Mouse (Mus musculus): ENCODE results near the gene Cit. TPM values are rescaled to one million over a fixed set of nuclear protein-coding genes. Genes with fewer than 3 reads are reported as not detected.
A peak's percentile ranks its signal among the peaks of the same experiment; 100 is the strongest.

Gene Cit
- polyA plus RNA-seq, 1 experiment from 2014 or later, result 21.1 TPM

- Histone ChIP-seq H3K9ac (replicated peaks) (no peak overlapping the region), H3K4me1 (replicated peaks) (no peaks in the 10 kb centered on the region), H3K36me3 (peaks cover 77% of the 10 kb centered on the region), H3K4me2 (replicated peaks) (no peak overlapping the region), H3K4me3 (replicated peaks) (no peak overlapping the region), H3K27ac (no peak overlapping the region), H3K9me3 (no peaks in the 10 kb centered on the region), H3K27me3 (no peaks in the 10 kb centered on the region)
- 95% methylated on average over 14 of the region's 14 CpGs for WGBS
- no peak for ATAC-seq
These were observed 109.5 kb downstream of the Cit start for GRCm38 (mm10) chr5:115954549-115954948.

DNA sequence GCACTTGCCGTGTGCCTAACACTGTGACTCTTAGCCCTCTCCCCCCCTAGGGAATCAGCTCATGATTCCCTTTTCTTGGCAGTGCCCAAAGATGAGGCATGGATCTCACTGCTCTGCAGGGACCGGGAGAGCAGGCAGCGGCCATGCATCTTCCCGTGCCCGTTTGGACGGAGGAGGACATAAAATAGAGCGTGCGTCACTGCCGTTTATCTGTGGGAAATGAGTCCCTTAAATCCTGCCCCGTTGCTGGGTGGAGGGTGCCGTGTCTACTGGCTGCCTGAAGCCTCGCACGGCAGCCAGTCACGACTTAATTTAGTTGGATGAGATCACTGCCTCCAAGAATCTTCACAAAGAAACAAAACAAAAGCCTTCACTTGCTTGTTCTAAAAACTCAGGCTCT, 110.1 kb downstream of the Cit start:
- no peak overlapping the region for H3K27ac ChIP-seq
- no peak overlapping the region for H3K4me3 ChIP-seq (replicated peaks)
- H3K9me3 ChIP-seq, result no peaks in the 10 kb centered on the region
- WGBS, result 94% methylated on average over 14 of the region's 14 CpGs
- no peaks in the 10 kb centered on the region for H3K27me3 ChIP-seq
- no peak overlapping the region for H3K9ac ChIP-seq (replicated peaks)
- no peak overlapping the region for H3K4me2 ChIP-seq (replicated peaks)
- H3K36me3 ChIP-seq, result peaks cover 74% of the 10 kb centered on the region
- H3K4me1 ChIP-seq (replicated peaks), result no peaks in the 10 kb centered on the region
- no peak for ATAC-seq

DNA sequence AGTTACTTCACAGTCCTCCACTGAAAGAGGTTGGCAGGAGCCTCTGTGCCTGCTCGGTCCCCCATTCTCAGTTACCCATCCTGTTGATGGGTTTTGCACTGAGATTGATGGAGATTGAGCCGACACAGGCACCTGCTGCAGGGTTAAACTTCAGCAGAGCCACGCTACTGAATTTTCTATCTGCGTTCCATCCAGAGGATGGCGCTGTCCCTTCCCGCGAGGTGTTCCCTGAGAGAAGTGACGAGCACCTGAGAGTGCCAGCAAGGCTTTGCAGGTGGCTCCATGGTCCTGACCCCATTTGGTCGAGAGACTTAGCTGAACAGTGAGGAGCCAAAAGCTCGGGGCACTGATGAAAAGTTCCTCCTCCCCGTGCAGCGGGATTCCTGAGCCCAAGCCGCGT, 111.0 kb downstream of the Cit start:
- H3K4me1 ChIP-seq (replicated peaks), result no peaks in the 10 kb centered on the region
- no peak overlapping the region for H3K9ac ChIP-seq (replicated peaks)
- H3K4me3 ChIP-seq (replicated peaks), result no peak overlapping the region
- peaks cover 67% of the 10 kb centered on the region for H3K36me3 ChIP-seq
- no peaks in the 10 kb centered on the region for H3K9me3 ChIP-seq
- H3K27me3 ChIP-seq, result no peaks in the 10 kb centered on the region
- H3K27ac ChIP-seq, result no peak overlapping the region
- H3K4me2 ChIP-seq (replicated peaks), result no peak overlapping the region
- whole genome bisulfite sequencing, result 98% methylated on average over 14 of the region's 14 CpGs
- ATAC-seq, result no peak

DNA sequence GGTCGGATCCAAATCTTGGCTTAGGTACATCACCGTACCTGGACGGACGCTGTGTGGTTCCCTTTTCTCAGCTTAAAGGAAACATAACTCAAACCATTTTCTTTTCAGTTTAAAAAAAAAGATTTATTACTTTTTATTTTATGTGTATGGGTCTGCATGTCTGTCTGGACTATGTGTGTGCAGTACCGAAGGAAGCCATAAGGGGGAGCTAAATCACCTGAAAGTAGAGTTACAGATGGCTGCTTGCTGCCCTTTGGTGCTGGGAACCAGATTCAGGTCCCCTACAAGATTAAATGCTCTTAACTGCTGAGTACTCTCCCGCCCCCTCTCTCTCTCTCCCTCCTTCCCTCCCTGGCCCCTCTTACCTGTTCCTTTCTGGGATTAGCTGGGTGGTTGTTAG, 112.1 kb downstream of the Cit start:
- H3K36me3 ChIP-seq, result peaks cover 60% of the 10 kb centered on the region

DNA sequence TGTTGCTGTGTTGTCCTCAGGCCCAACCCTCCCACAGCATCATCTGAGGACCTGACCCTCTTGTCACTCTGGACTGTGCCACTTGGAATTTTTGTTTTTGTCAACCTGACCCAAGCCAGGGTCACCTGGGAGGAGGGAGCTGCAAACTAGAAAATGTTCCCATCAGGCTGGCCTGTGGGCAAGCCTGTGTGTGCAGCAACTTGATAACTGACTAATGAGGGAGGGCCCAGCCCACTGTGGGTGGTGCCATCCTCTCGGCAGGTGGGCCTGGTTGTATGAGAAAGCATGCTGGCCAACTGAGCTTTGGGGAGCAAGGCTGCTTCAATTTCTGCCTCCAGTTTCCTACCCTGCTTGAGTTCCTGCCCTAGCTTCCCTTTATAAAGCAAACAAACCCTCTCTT, 113.3 kb downstream of the Cit start:
- Histone ChIP-seq H3K4me3 (replicated peaks) (no peak overlapping the region), H3K27ac (no peak overlapping the region), H3K9ac (replicated peaks) (no peak overlapping the region), H3K27me3 (no peaks in the 10 kb centered on the region), H3K4me2 (replicated peaks) (no peak overlapping the region), H3K9me3 (no peaks in the 10 kb centered on the region), H3K36me3 (peaks cover 51% of the 10 kb centered on the region), H3K4me1 (replicated peaks) (no peaks in the 10 kb centered on the region)
- WGBS, result 95% methylated on average over 1 of the region's 1 CpGs
- ATAC-seq, result no peak

More for the DNA sequence above, 112.1 kb downstream of the Cit start:
- no peaks in the 10 kb centered on the region for H3K27me3 ChIP-seq
- no peaks in the 10 kb centered on the region for H3K9me3 ChIP-seq
- no peak overlapping the region for H3K4me2 ChIP-seq (replicated peaks)
- H3K9ac ChIP-seq (replicated peaks), result no peak overlapping the region
- no peak for ATAC-seq
- no peak overlapping the region for H3K27ac ChIP-seq
- H3K4me1 ChIP-seq (replicated peaks), result no peaks in the 10 kb centered on the region
- no peak overlapping the region for H3K4me3 ChIP-seq (replicated peaks)
- WGBS, result 96% methylated on average over 6 of the region's 6 CpGs

GRCm38 (mm10) chr5:115958814-115959213, 113.7 kb downstream of the Cit start:
- 92% methylated on average over 11 of the region's 11 CpGs for WGBS
- Histone ChIP-seq H3K4me2 (replicated peaks) (no peak overlapping the region), H3K27me3 (no peaks in the 10 kb centered on the region), H3K9ac (replicated peaks) (no peak overlapping the region), H3K36me3 (peaks cover 46% of the 10 kb centered on the region), H3K27ac (no peak overlapping the region), H3K4me3 (replicated peaks) (no peak overlapping the region), H3K9me3 (no peaks in the 10 kb centered on the region), H3K4me1 (replicated peaks) (no peaks in the 10 kb centered on the region)
- ATAC-seq, result no peak

DNA sequence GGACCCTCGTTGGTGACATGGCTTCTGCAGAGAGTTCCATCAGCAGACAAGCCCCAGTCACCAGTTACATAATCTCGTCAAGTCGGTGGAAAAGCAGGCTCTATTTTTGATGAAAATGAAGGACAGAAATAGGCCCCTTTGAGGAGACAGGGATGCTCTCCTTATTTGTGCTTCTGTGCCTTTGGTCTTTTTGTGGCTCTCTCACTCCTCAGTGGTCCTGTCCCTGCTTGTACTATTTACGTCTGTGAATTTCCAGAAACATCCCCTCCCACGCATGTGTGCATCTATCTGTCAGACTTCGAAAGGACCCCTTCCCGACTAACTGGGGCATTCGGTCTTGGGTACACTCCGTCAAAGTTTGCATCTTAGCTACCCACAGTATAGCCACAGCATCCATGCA, 116.7 kb downstream of the Cit start:
- Histone ChIP-seq H3K4me3 (replicated peaks) (no peak overlapping the region), H3K4me2 (replicated peaks) (no peak overlapping the region), H3K9me3 (no peaks in the 10 kb centered on the region), H3K36me3 (peaks cover 18% of the 10 kb centered on the region), H3K4me1 (replicated peaks) (no peaks in the 10 kb centered on the region), H3K9ac (replicated peaks) (no peak overlapping the region), H3K27me3 (no peaks in the 10 kb centered on the region), H3K27ac (no peak overlapping the region)
- ATAC-seq, result no peak
- WGBS, result 93% methylated on average over 9 of the region's 9 CpGs

DNA sequence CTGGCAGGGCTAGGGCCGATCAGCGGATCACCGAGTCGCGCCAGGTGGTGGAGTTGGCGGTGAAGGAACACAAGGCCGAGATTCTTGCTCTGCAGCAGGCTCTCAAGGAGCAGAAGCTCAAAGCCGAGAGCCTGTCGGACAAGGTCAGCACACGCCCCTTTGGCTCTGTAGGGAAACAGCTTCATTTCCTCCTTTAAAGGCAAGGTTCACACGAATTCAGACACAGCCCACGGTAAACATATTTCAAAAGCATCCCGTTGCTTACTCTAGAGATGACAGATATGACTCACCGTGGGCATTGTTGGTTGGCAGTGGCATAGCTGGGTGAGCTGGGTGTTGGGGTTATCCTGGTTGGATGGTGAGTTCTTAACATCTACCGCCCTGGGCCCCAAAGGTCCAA, 126.2 kb downstream of the Cit start:
- Histone ChIP-seq H3K4me3 (replicated peaks) (no peak overlapping the region), H3K27ac (no peak overlapping the region), H3K9me3 (no peaks in the 10 kb centered on the region), H3K27me3 (no peaks in the 10 kb centered on the region), H3K9ac (replicated peaks) (no peak overlapping the region), H3K36me3 (peaks cover 30% of the 10 kb centered on the region), H3K4me2 (replicated peaks) (no peak overlapping the region), H3K4me1 (replicated peaks) (no peaks in the 10 kb centered on the region)
- WGBS, result 94% methylated on average over 15 of the region's 15 CpGs
- no peak for ATAC-seq

DNA sequence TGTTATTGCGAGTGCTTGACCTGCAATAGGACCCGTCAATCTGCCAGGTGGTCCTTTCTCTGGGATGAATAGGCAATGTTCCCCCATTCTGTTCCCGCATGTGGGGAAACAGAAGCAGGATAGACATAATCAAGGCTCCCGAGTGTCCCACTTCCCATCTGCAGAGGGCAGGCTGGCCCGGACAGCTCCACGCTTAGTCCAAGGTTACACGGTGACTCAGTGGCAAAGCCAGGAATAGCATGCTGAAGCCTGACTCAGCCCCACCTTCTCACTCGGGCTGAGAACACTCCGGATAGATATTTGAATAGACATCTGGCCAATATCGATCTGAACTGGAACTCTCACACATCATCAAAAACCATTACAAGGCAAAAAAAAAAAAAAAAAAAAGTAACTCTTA, 130.6 kb downstream of the Cit start:
- H3K4me1 ChIP-seq (replicated peaks), result 0 out of 2 replicates have a peak, but pooled peaks cover 5% of the 10 kb centered on the region
- H3K9me3 ChIP-seq, result no peaks in the 10 kb centered on the region
- no peak overlapping the region for H3K9ac ChIP-seq (replicated peaks)
- no peak for ATAC-seq
- no peak overlapping the region for H3K27ac ChIP-seq
- H3K4me2 ChIP-seq (replicated peaks), result no peak overlapping the region
- 92% methylated on average over 10 of the region's 10 CpGs for WGBS
- H3K27me3 ChIP-seq, result no peaks in the 10 kb centered on the region
- no peak overlapping the region for H3K4me3 ChIP-seq (replicated peaks)
- H3K36me3 ChIP-seq, result peaks cover 21% of the 10 kb centered on the region

DNA sequence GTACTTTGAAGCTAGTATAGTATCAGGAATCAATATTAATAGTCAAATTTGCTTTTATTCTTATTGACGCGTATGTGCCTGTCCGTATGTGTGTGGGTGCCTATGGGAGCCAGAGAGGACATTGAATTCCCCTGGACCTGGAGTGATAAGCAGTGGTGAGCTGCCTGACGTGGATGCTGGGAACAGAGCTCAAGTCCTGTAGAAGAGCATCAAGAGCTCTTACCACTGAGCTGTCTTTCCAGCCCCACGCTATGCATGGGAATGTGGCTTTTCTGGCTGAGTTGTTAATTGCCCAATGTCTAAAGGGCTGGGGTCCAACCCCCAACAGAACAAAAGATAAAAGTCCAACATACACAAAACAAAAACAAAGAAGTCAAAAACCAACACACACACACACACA, 131.4 kb downstream of the Cit start:
- WGBS, result 91% methylated on average over 5 of the region's 5 CpGs
- no peak overlapping the region for H3K4me3 ChIP-seq (replicated peaks)

GRCm38 (mm10) chr5:115977266-115977665, 132.2 kb downstream of the Cit start:
- Histone ChIP-seq H3K9me3 (no peaks in the 10 kb centered on the region), H3K36me3 (peaks cover 24% of the 10 kb centered on the region), H3K4me3 (replicated peaks) (no peak overlapping the region), H3K4me2 (replicated peaks) (no peak overlapping the region), H3K9ac (replicated peaks) (no peak overlapping the region), H3K27ac (0 out of 2 replicates have a peak overlapping the region, but pooled peaks have one; percentile 14), H3K4me1 (replicated peaks) (0 out of 2 replicates have a peak, but pooled peaks cover 5% of the 10 kb centered on the region), H3K27me3 (no peaks in the 10 kb centered on the region)
- no peak for ATAC-seq
- 85% methylated on average over 10 of the region's 10 CpGs for WGBS

More for the DNA sequence above, 131.4 kb downstream of the Cit start:
- Histone ChIP-seq H3K4me1 (replicated peaks) (0 out of 2 replicates have a peak, but pooled peaks cover 5% of the 10 kb centered on the region), H3K27ac (no peak overlapping the region), H3K27me3 (no peaks in the 10 kb centered on the region), H3K36me3 (peaks cover 21% of the 10 kb centered on the region), H3K9me3 (no peaks in the 10 kb centered on the region), H3K9ac (replicated peaks) (no peak overlapping the region), H3K4me2 (replicated peaks) (no peak overlapping the region)
- ATAC-seq, result no peak

GRCm38 (mm10) chr5:115977757-115978156, 132.7 kb downstream of the Cit start:
- no peaks in the 10 kb centered on the region for H3K9me3 ChIP-seq
- H3K4me2 ChIP-seq (replicated peaks), result no peak overlapping the region
- no peak for ATAC-seq
- WGBS, result 76% methylated on average over 10 of the region's 10 CpGs
- H3K9ac ChIP-seq (replicated peaks), result no peak overlapping the region
- H3K27me3 ChIP-seq, result no peaks in the 10 kb centered on the region
- H3K36me3 ChIP-seq, result peaks cover 29% of the 10 kb centered on the region
- 0 out of 2 replicates have a peak, but pooled peaks cover 5% of the 10 kb centered on the region for H3K4me1 ChIP-seq (replicated peaks)
- peak overlapping the region; percentile 11; the same call in 1 of the 2 replicates for H3K27ac ChIP-seq
- no peak overlapping the region for H3K4me3 ChIP-seq (replicated peaks)

DNA sequence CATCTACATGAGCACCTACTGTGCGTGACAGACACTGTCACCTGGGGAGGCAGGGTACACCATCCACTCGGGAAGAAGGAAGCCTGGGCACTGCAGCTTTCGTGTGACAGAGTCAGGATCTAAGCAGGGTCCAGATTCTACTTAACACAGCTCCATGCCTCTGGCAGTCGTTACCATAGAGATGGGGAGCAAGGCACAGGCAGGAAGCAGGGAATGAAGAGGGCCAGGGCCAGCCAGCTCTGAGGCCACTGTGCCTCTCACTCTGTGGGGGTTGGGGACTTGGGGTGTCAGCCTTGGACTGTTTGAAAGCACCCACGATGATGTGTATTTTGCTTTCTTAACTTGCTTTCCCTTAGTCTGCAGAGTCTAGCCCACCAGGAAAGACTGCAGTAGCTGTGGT, 133.2 kb downstream of the Cit start:
- ATAC-seq, result peak; percentile 53; the same call in 1 of the 2 replicates
- no peak overlapping the region for H3K9ac ChIP-seq (replicated peaks)
- H3K4me1 ChIP-seq (replicated peaks), result 0 out of 2 replicates have a peak, but pooled peaks cover 5% of the 10 kb centered on the region
- no peaks in the 10 kb centered on the region for H3K27me3 ChIP-seq
- peak overlapping the region; percentile 11; the same call in 1 of the 2 replicates for H3K27ac ChIP-seq
- H3K9me3 ChIP-seq, result no peaks in the 10 kb centered on the region
- 51% methylated on average over 5 of the region's 5 CpGs for WGBS
- H3K4me3 ChIP-seq (replicated peaks), result no peak overlapping the region
- peaks cover 31% of the 10 kb centered on the region for H3K36me3 ChIP-seq
- no peak overlapping the region for H3K4me2 ChIP-seq (replicated peaks)

Measured in midbrain, embryonic 13.5 days (tissue).